Mouse (Mus musculus) ES-E14 (cell line): ENCODE data around the gene Krt31.

Experiments
- CHD2 ChIP-seq: IDR thresholded peaks from 2 replicates; pipeline ENCODE4 v1.6.1; 2014; ENCODE audit warnings: mild to moderate bottlenecking, low read depth, low read length, inconsistent platforms
- MAFK ChIP-seq: IDR thresholded peaks from 2 replicates; pipeline ENCODE4 v1.6.1; 2014; ENCODE audit warnings: mild to moderate bottlenecking, low read depth, low read length, inconsistent platforms; ENCODE audit not compliant: insufficient read depth
- ZC3H11A ChIP-seq: IDR thresholded peaks from 2 replicates; pipeline ENCODE4 v1.6.1; 2012; ENCODE audit warnings: low read depth, mild to moderate bottlenecking, inconsistent platforms, low read length, borderline replicate concordance

DNA sequence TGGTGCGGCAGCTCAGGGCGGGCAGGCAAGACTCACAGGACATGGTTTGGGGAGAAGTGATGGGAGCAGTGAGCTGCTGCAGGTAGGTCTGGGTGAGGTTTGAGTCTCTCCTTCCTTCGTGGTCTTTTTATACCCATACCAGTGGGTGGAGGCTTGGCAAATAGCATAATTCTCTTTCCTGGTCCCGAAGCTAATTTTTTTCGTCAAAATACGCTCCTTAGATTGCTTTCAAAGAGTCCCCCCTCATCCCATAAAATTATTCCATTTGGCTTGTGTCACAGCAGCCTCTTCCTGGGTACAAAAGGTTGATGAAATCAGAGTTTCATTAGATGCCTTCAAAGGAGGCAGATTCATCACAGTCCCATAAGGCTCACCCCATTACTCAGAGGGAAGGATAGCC lies 8.9 kb downstream of the Krt31 start, which contains the start of gene Krt34:
- TF ChIP-seq CHD2 (no peak), MAFK (no peak), ZC3H11A (no peak)
